Mouse (Mus musculus) layer of hippocampus, adult 8-10 months (tissue): ENCODE data around the gene Spata22. TPM values are rescaled to one million over a fixed set of nuclear protein-coding genes. Genes with fewer than 3 reads are reported as not detected.

ENCODE experiments used
- total RNA-seq, 4 experiments: library from RNA; stranded (reverse); gene quantifications; 2 replicates each; pipeline ENCODE4 v1.2.4; 2022

Gene Spata22
- total RNA-seq, 4 experiments from 2014 or later, result 0.29 TPM; not detected in 3

Other genes with a start within 250 kb of the Spata22 start
- gene Itgae, start 239.2 kb upstream of the Spata22 start, total RNA-seq, result under 1 TPM; 0.16 to 0.21 (median 0.18) TPM
- gene Haspin, start 191.4 kb upstream of the Spata22 start, total RNA-seq, result under 1 TPM in 3 of 4 experiments, not detected in 1; 0.19 to 0.48 (median 0.25) TPM
- 1 to 10 TPM; 1.7 to 4.1 (median 2.8) TPM for gene P2rx5, start 169.3 kb upstream of the Spata22 start, total RNA-seq
- 10 to 100 TPM; 39.6 to 49.2 (median 44.0) TPM for gene Emc6, start 152.7 kb upstream of the Spata22 start, total RNA-seq
- 10 to 100 TPM in 2 of 4 experiments, 1 to 10 TPM in 2; 7.9 to 13.1 (median 10.5) TPM for gene Tax1bp3, start 152.7 kb upstream of the Spata22 start, total RNA-seq
- gene Ctns, start 130.7 kb upstream of the Spata22 start, total RNA-seq, result 10 to 100 TPM; 19.0 to 30.4 (median 24.5) TPM
- gene Shpk, start 130.3 kb upstream of the Spata22 start, total RNA-seq, result 1 to 10 TPM; 3.3 to 5.1 (median 4.2) TPM
- not detected for gene Trpv1, start 95.4 kb upstream of the Spata22 start, total RNA-seq
- under 1 TPM; 0.49 to 0.67 (median 0.58) TPM for gene Trpv3, start 62.4 kb upstream of the Spata22 start, total RNA-seq
- 10 to 100 TPM; 15.1 to 20.2 (median 18.3) TPM for gene Aspa, start 145 bp upstream of the Spata22 start, total RNA-seq
- gene Gm49340, start within 50 bp of the Spata22 start, total RNA-seq, result not detected
- gene Olfr20, start 21.0 kb downstream of the Spata22 start, total RNA-seq, result not detected
- not detected for gene Olfr376, start 41.5 kb downstream of the Spata22 start, total RNA-seq
- not detected for gene Olfr1, start 69.9 kb downstream of the Spata22 start, total RNA-seq
- not detected for gene Olfr378, start 98.7 kb downstream of the Spata22 start, total RNA-seq
- not detected for gene Olfr380, start 127.8 kb downstream of the Spata22 start, total RNA-seq
- not detected for gene Olfr381, start 161.9 kb downstream of the Spata22 start, total RNA-seq
- gene Olfr382, start 187.5 kb downstream of the Spata22 start, total RNA-seq, result not detected